ENCODE assay signal across 12 mouse cellular contexts in the genomic region with DNA sequence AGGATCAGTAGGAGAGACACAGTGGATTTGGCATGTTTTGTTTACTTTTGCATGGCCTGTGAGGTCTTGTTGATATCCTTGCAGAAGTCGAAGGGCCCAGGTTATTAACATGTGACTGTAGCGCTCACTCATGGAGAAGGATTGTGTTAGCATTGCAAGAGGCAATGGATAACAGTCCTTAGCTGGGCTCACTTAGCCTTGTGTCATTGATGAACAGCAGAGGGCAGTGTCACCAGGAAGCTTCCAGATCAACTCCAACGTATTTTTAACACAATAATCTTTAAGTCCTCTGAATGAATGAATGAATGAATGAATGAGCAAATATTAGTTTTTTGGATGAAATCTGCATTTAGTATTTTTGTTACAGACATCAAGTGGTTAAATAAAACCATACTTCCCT.
DNase-seq lines count a peak whose midpoint lies in the region; ATAC-seq and TF ChIP-seq lines count a peak whose summit lies in the region.
"Had no signal": no experiment of that assay in that cellular context is flagged by ENCODE, and none has a peak within 500 bp of the region (broad histone marks: within the 10 kb centered on the region; RNA-seq: fewer than 3 reads in every experiment).

No protein-coding gene starts in this region.

- no peaks in the 10 kb centered on the region for H3K4me1 ChIP-seq in hindbrain, embryonic 11.5 days (replicated peaks; ENCODE audit: control insufficient read depth, insufficient read depth, low read length)
- no peaks in the 10 kb centered on the region for H3K4me1 ChIP-seq in hindbrain, embryonic 14.5 days (replicated peaks; ENCODE audit: control insufficient read depth, insufficient read depth, low read length)
- no peaks in the 10 kb centered on the region for H3K4me1 ChIP-seq in lung, postnatal 0 days (ENCODE audit: insufficient read depth, low read depth, low read length)

- 71% methylated on average over 3 of the region's 3 CpGs for WGBS in hindbrain, embryonic 11.5 days
- WGBS in hindbrain, embryonic 14.5 days: 69% methylated on average over 3 of the region's 3 CpGs
- 63% methylated on average over 3 of the region's 3 CpGs for WGBS in lung, postnatal 0 days

- no peak overlapping the region for H3K9ac ChIP-seq in hindbrain, embryonic 11.5 days (ENCODE audit: low read depth, low read length)
- no peak overlapping the region for H3K9ac ChIP-seq in hindbrain, embryonic 14.5 days
- no peak overlapping the region for H3K9ac ChIP-seq in lung, postnatal 0 days (replicated peaks; ENCODE audit: low read depth)
- H3K9ac ChIP-seq: limb, embryonic 15.5 days had no signal

- peak; percentile 58 for TF ChIP-seq CTCF in lung, postnatal 0 days (IDR thresholded peaks at IDR 0.05)

- intact Hi-C loops in heart, postnatal 36 days (cut with DNase I): no loop called here

- TF ChIP-seq EP300 in lung, postnatal 0 days (IDR thresholded peaks at IDR 0.05): no peak

- no peak for ATAC-seq in hindbrain, embryonic 11.5 days (ENCODE audit: low FRiP score)
- no peak for ATAC-seq in hindbrain, embryonic 14.5 days (ENCODE audit: low FRiP score)
- ATAC-seq in lung, postnatal 0 days: no peak
- ATAC-seq in megakaryocyte-erythroid progenitor cell, adult 5-6 weeks (replicated peaks; ENCODE audit: low FRiP score, low TSS enrichment, poor library complexity, severe bottlenecking): peak; percentile 69
- ATAC-seq: intestine, embryonic 16.5 days had no signal

- H3K4me3 ChIP-seq in hindbrain, embryonic 11.5 days (ENCODE audit: low read depth, low read length): no peak overlapping the region
- no peak overlapping the region for H3K4me3 ChIP-seq in hindbrain, embryonic 14.5 days (replicated peaks; ENCODE audit: low read length)
- no peak overlapping the region for H3K4me3 ChIP-seq in lung, postnatal 0 days (ENCODE audit: low read depth, low read length)
- H3K4me3 ChIP-seq: limb, embryonic 15.5 days had no signal

- H3K27ac ChIP-seq in hindbrain, embryonic 11.5 days (ENCODE audit: low read depth, low read length): no peak overlapping the region
- no peak overlapping the region for H3K27ac ChIP-seq in hindbrain, embryonic 14.5 days
- H3K27ac ChIP-seq in lung, postnatal 0 days (ENCODE audit: low read length): no peak overlapping the region
- H3K27ac ChIP-seq: limb, embryonic 15.5 days had no signal

- no peaks in the 10 kb centered on the region for H3K9me3 ChIP-seq in hindbrain, embryonic 11.5 days (ENCODE audit: control insufficient read depth, low read length)
- H3K9me3 ChIP-seq in hindbrain, embryonic 14.5 days (ENCODE audit: control insufficient read depth, low read length): no peaks in the 10 kb centered on the region
- H3K9me3 ChIP-seq in lung, postnatal 0 days (ENCODE audit: low read length): no peaks in the 10 kb centered on the region
- H3K9me3 ChIP-seq: limb, embryonic 15.5 days had no signal

- no peaks in the 10 kb centered on the region for H3K36me3 ChIP-seq in hindbrain, embryonic 11.5 days (ENCODE audit: control insufficient read depth, insufficient read depth, low read length)
- H3K36me3 ChIP-seq in hindbrain, embryonic 14.5 days (replicated peaks; ENCODE audit: control insufficient read depth, insufficient read depth): no peaks in the 10 kb centered on the region
- no peaks in the 10 kb centered on the region for H3K36me3 ChIP-seq in lung, postnatal 0 days (ENCODE audit: insufficient read depth, low read length)
- H3K36me3 ChIP-seq: limb, embryonic 15.5 days had no signal

- H3K4me2 ChIP-seq in hindbrain, embryonic 11.5 days (replicated peaks; ENCODE audit: low read depth, low read length): no peak overlapping the region
- H3K4me2 ChIP-seq in hindbrain, embryonic 14.5 days (replicated peaks): no peak overlapping the region
- H3K4me2 ChIP-seq in lung, postnatal 0 days (replicated peaks; ENCODE audit: low read depth, low read length): no peak overlapping the region
- H3K4me2 ChIP-seq: limb, embryonic 15.5 days had no signal

- no peaks in the 10 kb centered on the region for H3K27me3 ChIP-seq in hindbrain, embryonic 11.5 days (ENCODE audit: control insufficient read depth, insufficient read depth, low read length)
- H3K27me3 ChIP-seq in hindbrain, embryonic 14.5 days (ENCODE audit: control insufficient read depth, insufficient read depth, low read length): no peaks in the 10 kb centered on the region
- H3K27me3 ChIP-seq in lung, postnatal 0 days (replicated peaks; ENCODE audit: insufficient read depth, low read length): no peaks in the 10 kb centered on the region

- peak; percentile 31 for DNase-seq in hindbrain, embryonic 11.5 days (ENCODE audit: low spot score)
- DNase-seq in hindbrain, embryonic 14.5 days (ENCODE audit: low spot score): no peak
- no peak for DNase-seq in lung, postnatal 0 days (ENCODE audit: low spot score)
- no peak for DNase-seq in lung, postnatal 25 days (ENCODE audit: low spot score)
- DNase-seq in NIH3T3 (ENCODE audit: low read depth): peak; percentile 24
- DNase-seq in heart, postnatal 36 days: no peak
- no peak for DNase-seq in urinary bladder, adult 2 months (ENCODE audit: low spot score)
- DNase-seq: layer of hippocampus, adult 9-11 months; right cerebral cortex, adult 18-20 months had no signal

Comparison
In these comparisons a context has a peak if more than half of its experiments do, and no peak if none do; other contexts are left out.
1. DNase-seq: peak in hindbrain, embryonic 11.5 days (single experiment) and NIH3T3 (single experiment); none in hindbrain, embryonic 14.5 days (single experiment), lung, postnatal 0 days (single experiment), lung, postnatal 25 days (single experiment), heart, postnatal 36 days (0 of 2) and urinary bladder, adult 2 months (single experiment).